9 mouse cellular contexts compared by ENCODE assay signal in genomic region chr13:107970422-107971142, GRCm38 (mm10).
DNase-seq lines count a peak whose midpoint lies in the region; ATAC-seq and TF ChIP-seq lines count a peak whose summit lies in the region.
"Had no signal": no experiment of that assay in that cellular context is flagged by ENCODE, and none has a peak within 500 bp of the region (broad histone marks: within the 10 kb centered on the region; RNA-seq: fewer than 3 reads in every experiment).

No protein-coding gene starts in this region.

- DNase-seq in testis, postnatal 10 days (ENCODE audit: low spot score): peak; percentile 49
- no peak for DNase-seq in testis, postnatal 14 days (ENCODE audit: low spot score)
- peak; percentile 45 for DNase-seq in hindbrain, postnatal 0 days (ENCODE audit: low spot score)
- DNase-seq in natural killer cell, adult 2 months (ENCODE audit: low spot score in 2 of 2): no peak
- DNase-seq in embryo, embryonic 10 days (ENCODE audit: low spot score): no peak

- no peaks in the 10 kb centered on the region for H3K36me3 ChIP-seq in hindbrain, embryonic 15.5 days
- no peaks in the 10 kb centered on the region for H3K36me3 ChIP-seq in hindbrain, embryonic 12.5 days
- H3K36me3 ChIP-seq in hindbrain, postnatal 0 days (ENCODE audit: insufficient read depth, low read length): no peaks in the 10 kb centered on the region
- no peaks in the 10 kb centered on the region for H3K36me3 ChIP-seq in liver, embryonic 12.5 days

- no peak overlapping the region for H3K9ac ChIP-seq in hindbrain, embryonic 15.5 days
- no peak overlapping the region for H3K9ac ChIP-seq in hindbrain, embryonic 12.5 days
- H3K9ac ChIP-seq in hindbrain, postnatal 0 days (replicated peaks; ENCODE audit: low read length): no peak overlapping the region
- H3K9ac ChIP-seq in liver, embryonic 12.5 days: no peak overlapping the region

- no peak for ATAC-seq in hindbrain, embryonic 15.5 days (ENCODE audit: low FRiP score, low read depth)
- ATAC-seq in hindbrain, embryonic 12.5 days (ENCODE audit: low FRiP score): no peak
- peak; percentile 35; the same call in 1 of the 2 replicates for ATAC-seq in hindbrain, postnatal 0 days
- no peak for ATAC-seq in liver, embryonic 12.5 days

- H3K27me3 ChIP-seq in hindbrain, embryonic 15.5 days: no peaks in the 10 kb centered on the region
- no peaks in the 10 kb centered on the region for H3K27me3 ChIP-seq in hindbrain, embryonic 12.5 days
- H3K27me3 ChIP-seq in hindbrain, postnatal 0 days (ENCODE audit: insufficient read depth, low read length): no peaks in the 10 kb centered on the region
- H3K27me3 ChIP-seq in liver, embryonic 12.5 days (replicated peaks): no peaks in the 10 kb centered on the region

- peak overlapping the region; percentile 18 for H3K4me2 ChIP-seq in hindbrain, embryonic 15.5 days
- no peak overlapping the region; the same call in 1 of the 2 replicates for H3K4me2 ChIP-seq in hindbrain, embryonic 12.5 days (replicated peaks)
- peak overlapping the region; percentile 38 for H3K4me2 ChIP-seq in hindbrain, postnatal 0 days (ENCODE audit: low read depth, low read length)
- no peak overlapping the region for H3K4me2 ChIP-seq in liver, embryonic 12.5 days

- no peaks in the 10 kb centered on the region for H3K9me3 ChIP-seq in hindbrain, embryonic 15.5 days
- H3K9me3 ChIP-seq in hindbrain, embryonic 12.5 days (replicated peaks): no peaks in the 10 kb centered on the region
- no peaks in the 10 kb centered on the region for H3K9me3 ChIP-seq in hindbrain, postnatal 0 days (ENCODE audit: low read length)
- no peaks in the 10 kb centered on the region for H3K9me3 ChIP-seq in liver, embryonic 12.5 days (replicated peaks)

- H3K27ac ChIP-seq in hindbrain, embryonic 15.5 days (replicated peaks): no peak overlapping the region
- no peak overlapping the region for H3K27ac ChIP-seq in hindbrain, embryonic 12.5 days
- no peak overlapping the region for H3K27ac ChIP-seq in hindbrain, postnatal 0 days
- H3K27ac ChIP-seq in liver, embryonic 12.5 days: no peak overlapping the region
- H3K27ac ChIP-seq: macrophage had no signal

- TF ChIP-seq CTCF in hindbrain, postnatal 0 days (IDR thresholded peaks at IDR 0.05; ENCODE audit: low read depth): no peak

- peaks cover 15% of the 10 kb centered on the region for H3K4me1 ChIP-seq in hindbrain, embryonic 15.5 days (replicated peaks)
- peaks cover 15% of the 10 kb centered on the region for H3K4me1 ChIP-seq in hindbrain, embryonic 12.5 days
- H3K4me1 ChIP-seq in hindbrain, postnatal 0 days (ENCODE audit: insufficient read depth, low read length): 0 out of 2 replicates have a peak, but pooled peaks cover 3% of the 10 kb centered on the region
- no peaks in the 10 kb centered on the region for H3K4me1 ChIP-seq in liver, embryonic 12.5 days

- 63% methylated on average over 11 of the region's 11 CpGs for WGBS in hindbrain, embryonic 15.5 days
- 68% methylated on average over 11 of the region's 11 CpGs for WGBS in hindbrain, embryonic 12.5 days
- 51% methylated on average over 11 of the region's 11 CpGs for WGBS in hindbrain, postnatal 0 days
- 72% methylated on average over 11 of the region's 11 CpGs for WGBS in liver, embryonic 12.5 days (ENCODE audit: insufficient replicate concordance)

- H3K4me3 ChIP-seq in hindbrain, embryonic 15.5 days: no peak overlapping the region
- no peak overlapping the region for H3K4me3 ChIP-seq in hindbrain, embryonic 12.5 days
- no peak overlapping the region for H3K4me3 ChIP-seq in hindbrain, postnatal 0 days (ENCODE audit: low read length)
- H3K4me3 ChIP-seq in liver, embryonic 12.5 days: no peak overlapping the region

Comparison
In these comparisons a context has a peak if more than half of its experiments do, and no peak if none do; other contexts are left out.
1. H3K4me2 ChIP-seq: peak in hindbrain, embryonic 15.5 days (single experiment) and hindbrain, postnatal 0 days (single experiment); none in hindbrain, embryonic 12.5 days (single experiment) and liver, embryonic 12.5 days (single experiment).
2. DNase-seq: peak in testis, postnatal 10 days (single experiment) and hindbrain, postnatal 0 days (single experiment); none in testis, postnatal 14 days (single experiment), natural killer cell, adult 2 months (0 of 2) and embryo, embryonic 10 days (single experiment).